Mouse (Mus musculus): ENCODE results near the gene Urod. TPM values are rescaled to one million over a fixed set of nuclear protein-coding genes. Genes with fewer than 3 reads are reported as not detected.

Urod gene
- total RNA-seq (2021) (10 to 100 TPM; 86.7 to 91.9 TPM), polyA plus RNA-seq (2012; rRNA removed) (77.1 and 117 TPM in 2 replicates)
- long read RNA-seq, transcript Urod-201 (10 exons, 1,489 nt), result major isoform, 46 of 105 reads
- long read RNA-seq, partial matches to known transcripts, result 56 of 105 reads
- long read RNA-seq, other reads (novel, unspliced or antisense), result 2 of 105 reads

GRCm38 (mm10) chr4:116993672-116994621 lies at the start of gene Urod:
TSS of gene Urod (minus strand) at chr4:116994413.
- H3K9ac ChIP-seq (ENCODE audit: low read depth, low read length), result peak within 1 kb of the TSS; percentile 90
- peak; percentile 95 for DNase-seq
- TF ChIP-seq POLR2A (IDR thresholded peaks at IDR 0.05; ENCODE audit: insufficient read depth, low read depth, low read length) (peak; percentile 81), CTCF (IDR thresholded peaks at IDR 0.05) (no peak), EP300 (IDR thresholded peaks at IDR 0.05; ENCODE audit: insufficient read depth, low read depth, low read length) (peak; percentile 55; the same call in 1 of the 2 replicates)
- peaks cover 4% of the 10 kb centered on the region for H3K4me1 ChIP-seq (ENCODE audit: control insufficient read depth, insufficient read depth, low read length)
- H3K79me2 ChIP-seq (replicated peaks; ENCODE audit: control insufficient read depth, insufficient read depth, low read length), result no peaks in the 10 kb centered on the region
- H3K27me3 ChIP-seq (ENCODE audit: control insufficient read depth, insufficient read depth, low read length), result no peaks in the 10 kb centered on the region
- 1% methylated on average over 38 of the region's 38 CpGs for WGBS
- H3K36me3 ChIP-seq (ENCODE audit: control insufficient read depth, insufficient read depth, low read length), result no peaks in the 10 kb centered on the region
- peak within 1 kb of the TSS; percentile 87 for H3K27ac ChIP-seq
- intact Hi-C loops (cut with DNase I), result loop anchor here (2.0 to 5.0 kb wide), 4 partner anchors 25 to 437 kb away; partner anchors contain the start of genes Eif2b3, Gpbp1l1 and Tmem69
- peak within 1 kb of the TSS; percentile 87 for H3K4me3 ChIP-seq

GRCm38 (mm10) chr4:117041283-117041721 lies 47.1 kb upstream of the Urod start:
- Histone ChIP-seq H3K4me1 (ENCODE audit: control insufficient read depth, insufficient read depth, low read length) (peaks cover 4% of the 10 kb centered on the region), H3K9ac (ENCODE audit: low read depth, low read length) (no peak overlapping the region), H3K4me3 (no peak overlapping the region), H3K27me3 (ENCODE audit: control insufficient read depth, insufficient read depth, low read length) (no peaks in the 10 kb centered on the region), H3K36me3 (ENCODE audit: control insufficient read depth, insufficient read depth, low read length) (peaks cover 8% of the 10 kb centered on the region), H3K79me2 (replicated peaks; ENCODE audit: control insufficient read depth, insufficient read depth, low read length) (no peaks in the 10 kb centered on the region; the same call in 1 of the 2 replicates), H3K27ac (peak overlapping the region; percentile 71)
- TF ChIP-seq EP300 (IDR thresholded peaks at IDR 0.05; ENCODE audit: insufficient read depth, low read depth, low read length) (peak; percentile 70), POLR2A (IDR thresholded peaks at IDR 0.05; ENCODE audit: insufficient read depth, low read depth, low read length) (0 out of 2 replicates have a peak, but pooled peaks have one; percentile 11), CTCF (IDR thresholded peaks at IDR 0.05) (no peak)
- intact Hi-C loops (cut with DNase I), result no loop called here
- peak; percentile 67 to 83 for DNase-seq
- 28% methylated on average over 4 of the region's 4 CpGs for WGBS

GRCm38 (mm10) chr4:117040791-117041190 lies 46.6 kb upstream of the Urod start:
- H3K4me1 ChIP-seq (ENCODE audit: control insufficient read depth, insufficient read depth, low read length), result peaks cover 4% of the 10 kb centered on the region
- no peak overlapping the region for H3K4me3 ChIP-seq
- TF ChIP-seq POLR2A (IDR thresholded peaks at IDR 0.05; ENCODE audit: insufficient read depth, low read depth, low read length), result no peak
- intact Hi-C loops (cut with DNase I), result no loop called here
- H3K36me3 ChIP-seq (ENCODE audit: control insufficient read depth, insufficient read depth, low read length), result peaks cover 8% of the 10 kb centered on the region
- peak overlapping the region; percentile 71 for H3K27ac ChIP-seq
- H3K79me2 ChIP-seq (replicated peaks; ENCODE audit: control insufficient read depth, insufficient read depth, low read length), result no peaks in the 10 kb centered on the region; the same call in 1 of the 2 replicates
- no peak overlapping the region for H3K9ac ChIP-seq (ENCODE audit: low read depth, low read length)
- WGBS, result 26% methylated on average over 1 of the region's 1 CpGs
- DNase-seq, result no peak
- no peaks in the 10 kb centered on the region for H3K27me3 ChIP-seq (ENCODE audit: control insufficient read depth, insufficient read depth, low read length)

- WGBS, result 35% methylated on average over 9 of the region's 9 CpGs
- H3K27me3 ChIP-seq (ENCODE audit: control insufficient read depth, insufficient read depth, low read length), result no peaks in the 10 kb centered on the region
These were observed 45.9 kb upstream of the Urod start for GRCm38 (mm10) chr4:117039925-117040687.

GRCm38 (mm10) chr4:117031105-117031504 lies 36.9 kb upstream of the Urod start:
- H3K4me3 ChIP-seq, result no peak overlapping the region
- no peaks in the 10 kb centered on the region for H3K27me3 ChIP-seq (ENCODE audit: control insufficient read depth, insufficient read depth, low read length)
- DNase-seq, result no peak
- H3K27ac ChIP-seq, result no peak overlapping the region
- 97% methylated on average over 1 of the region's 1 CpGs for WGBS
- no peak overlapping the region for H3K9ac ChIP-seq (ENCODE audit: low read depth, low read length)
- H3K4me1 ChIP-seq (ENCODE audit: control insufficient read depth, insufficient read depth, low read length), result no peaks in the 10 kb centered on the region
- no peaks in the 10 kb centered on the region; the same call in 1 of the 2 replicates for H3K79me2 ChIP-seq (replicated peaks; ENCODE audit: control insufficient read depth, insufficient read depth, low read length)
- TF ChIP-seq CTCF (IDR thresholded peaks at IDR 0.05) (peak; percentile 46), POLR2A (IDR thresholded peaks at IDR 0.05; ENCODE audit: insufficient read depth, low read depth, low read length) (no peak)
- no peaks in the 10 kb centered on the region for H3K36me3 ChIP-seq (ENCODE audit: control insufficient read depth, insufficient read depth, low read length)
- intact Hi-C loops (cut with DNase I), result no loop called here

More at GRCm38 (mm10) chr4:117039925-117040687, 45.9 kb upstream of the Urod start:
- Histone ChIP-seq H3K4me3 (no peak overlapping the region), H3K9ac (ENCODE audit: low read depth, low read length) (no peak overlapping the region), H3K79me2 (replicated peaks; ENCODE audit: control insufficient read depth, insufficient read depth, low read length) (no peaks in the 10 kb centered on the region; the same call in 1 of the 2 replicates), H3K27ac (peak overlapping the region; percentile 71), H3K36me3 (ENCODE audit: control insufficient read depth, insufficient read depth, low read length) (peaks cover 8% of the 10 kb centered on the region), H3K4me1 (ENCODE audit: control insufficient read depth, insufficient read depth, low read length) (peaks cover 4% of the 10 kb centered on the region)
- TF ChIP-seq POLR2A (IDR thresholded peaks at IDR 0.05; ENCODE audit: insufficient read depth, low read depth, low read length) (no peak), CTCF (IDR thresholded peaks at IDR 0.05) (no peak), EP300 (IDR thresholded peaks at IDR 0.05; ENCODE audit: insufficient read depth, low read depth, low read length) (0 out of 2 replicates have a peak, but pooled peaks have one; percentile 20)
- peak; percentile 56 to 64 for DNase-seq
- intact Hi-C loops (cut with DNase I), result no loop called here
